Mouse (Mus musculus) heart, embryonic 16.5 days (tissue): Measurements from ENCODE around the gene Ulk4. TPM values are rescaled to one million over a fixed set of nuclear protein-coding genes. Genes with fewer than 3 reads are reported as not detected.

ENCODE experiments used
- ATAC-seq: fragments of 200-750 bp; cut with Nextera tagmentation; replicated peaks from 2 replicates; pipeline ENCODE4 v1.8.0; 2017; ENCODE audit warnings: moderate number of reproducible peaks; ENCODE audit not compliant: insufficient read depth, low FRiP score; ENCODE audit errors: extremely low read depth
- H3K27ac ChIP-seq: fragments of 300-500 bp; sonication (generic); 2 replicates; pipeline ENCODE4 v1.5.1; 2014; ENCODE audit warnings: mild to moderate bottlenecking, low read length, control low read depth, moderate library complexity
- H3K27me3 ChIP-seq: fragments of 300-500 bp; sonication (generic); 2 replicates; pipeline ENCODE4 v1.6.1; 2014; ENCODE audit warnings: low read length, mixed read lengths; ENCODE audit not compliant: control insufficient read depth, insufficient read depth
- H3K36me3 ChIP-seq: fragments of 300-500 bp; sonication (generic); 2 replicates; pipeline ENCODE4 v1.6.1; 2014; ENCODE audit not compliant: control insufficient read depth, insufficient read depth
- H3K4me1 ChIP-seq: fragments of 300-500 bp; sonication (generic); 2 replicates; pipeline ENCODE4 v1.6.1; 2014; ENCODE audit warnings: low read length, mixed read lengths; ENCODE audit not compliant: control insufficient read depth, insufficient read depth
- H3K4me2 ChIP-seq: fragments of 300-500 bp; sonication (generic); 2 replicates; pipeline ENCODE4 v1.6.1; 2014; ENCODE audit warnings: low read depth, mild to moderate bottlenecking, control low read depth, low read length
- H3K4me3 ChIP-seq: fragments of 300-500 bp; sonication (generic); 2 replicates; pipeline ENCODE4 v1.5.1; 2014; ENCODE audit warnings: mild to moderate bottlenecking, control low read depth, low read length
- H3K9ac ChIP-seq: fragments of 300-500 bp; sonication (generic); 2 replicates; pipeline ENCODE4 v1.6.1; 2014; ENCODE audit warnings: low read length, control low read depth
- H3K9me3 ChIP-seq: fragments of 300-500 bp; sonication (generic); replicated peaks from 2 replicates; pipeline ENCODE4 v1.6.1; 2016; ENCODE audit warnings: low read length; ENCODE audit not compliant: control insufficient read depth
- WGBS: fragments of 180-500 bp; shearing (Covaris S2); extraction: QIAGEN DNeasy Blood & Tissue Kit; methylation state at CpG from one replicate; pipeline ENCODE4 v1.1.7; 2014; 5-methylcytosine and 5-hydroxymethylcytosine counted together
- polyA plus RNA-seq: library from polyadenylated mRNA; unstranded; fragments of >200 nt; fragmentation: Nextera tagmentation; extraction: Ambion mirVana; gene quantifications from 2 replicates; pipeline ENCODE4 v1.2.1, GENCODE M21; 2015

The Ulk4 gene
- polyA plus RNA-seq, 1 experiment from 2014 or later = 105 TPM

DNA sequence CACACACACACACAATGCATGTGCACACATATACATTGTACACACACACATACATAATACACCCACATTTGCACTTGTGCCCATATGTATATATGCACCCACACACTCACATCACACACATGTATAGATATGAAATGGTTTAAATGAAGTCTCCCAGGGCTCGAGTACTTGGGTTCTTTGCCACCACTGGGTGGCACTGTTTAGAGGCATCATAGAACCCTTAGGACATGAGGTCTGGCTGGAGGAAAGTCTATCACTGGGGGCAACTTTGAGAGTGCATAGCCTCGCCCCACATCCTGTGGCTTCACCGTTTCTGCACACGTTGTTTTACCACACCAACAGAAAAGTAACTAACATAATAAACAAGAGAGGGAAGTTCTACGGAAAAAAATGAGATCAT lies 114.2 kb downstream of the Ulk4 start:
- Histone ChIP-seq H3K4me2 (no peak overlapping the region), H3K9me3 (peaks cover 2% of the 10 kb centered on the region; the same call in 1 of the 2 replicates), H3K9ac (no peak overlapping the region), H3K4me3 (no peak overlapping the region), H3K27ac (no peak overlapping the region), H3K27me3 (no peaks in the 10 kb centered on the region), H3K4me1 (no peaks in the 10 kb centered on the region), H3K36me3 (no peaks in the 10 kb centered on the region)
- 34% methylated on average over 5 of the region's 5 CpGs for WGBS
- ATAC-seq = no peak

DNA sequence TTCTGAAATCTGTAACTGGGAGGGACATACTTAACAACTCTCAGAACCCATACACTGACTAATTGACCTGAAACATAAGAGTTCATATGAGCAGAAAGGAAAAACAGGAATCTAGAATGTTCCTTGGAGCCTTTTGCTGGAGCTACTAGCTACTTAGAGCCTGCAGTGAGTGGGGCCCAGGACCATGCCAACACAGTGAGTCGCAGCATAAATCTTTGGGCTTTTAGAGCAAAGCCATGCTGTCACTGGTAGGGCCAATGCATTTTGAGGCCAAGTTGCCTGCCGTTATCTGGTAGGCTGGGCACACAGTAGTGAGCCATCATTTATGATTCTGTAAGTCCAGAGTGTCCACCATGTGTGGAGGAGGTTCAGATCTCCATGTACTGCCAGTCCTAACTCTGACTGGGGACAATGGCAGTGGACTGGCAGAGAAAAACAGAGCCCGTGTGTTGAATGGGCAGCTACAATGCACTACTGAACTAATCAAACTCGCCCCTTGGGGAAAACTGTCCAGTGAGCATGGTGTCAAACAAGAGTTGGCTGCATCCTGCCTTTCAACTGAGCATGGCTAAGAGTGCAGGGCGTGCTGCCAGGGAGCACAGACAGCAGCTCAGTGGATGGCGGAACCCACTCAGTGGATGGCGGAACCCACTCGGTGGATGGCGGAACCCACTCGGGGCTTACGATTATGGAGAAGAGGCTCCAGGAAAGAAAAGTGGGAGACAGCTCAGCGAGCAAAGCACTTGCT lies 115.0 kb downstream of the Ulk4 start:
- WGBS = 88% methylated on average over 12 of the region's 12 CpGs
- ATAC-seq = no peak

DNA sequence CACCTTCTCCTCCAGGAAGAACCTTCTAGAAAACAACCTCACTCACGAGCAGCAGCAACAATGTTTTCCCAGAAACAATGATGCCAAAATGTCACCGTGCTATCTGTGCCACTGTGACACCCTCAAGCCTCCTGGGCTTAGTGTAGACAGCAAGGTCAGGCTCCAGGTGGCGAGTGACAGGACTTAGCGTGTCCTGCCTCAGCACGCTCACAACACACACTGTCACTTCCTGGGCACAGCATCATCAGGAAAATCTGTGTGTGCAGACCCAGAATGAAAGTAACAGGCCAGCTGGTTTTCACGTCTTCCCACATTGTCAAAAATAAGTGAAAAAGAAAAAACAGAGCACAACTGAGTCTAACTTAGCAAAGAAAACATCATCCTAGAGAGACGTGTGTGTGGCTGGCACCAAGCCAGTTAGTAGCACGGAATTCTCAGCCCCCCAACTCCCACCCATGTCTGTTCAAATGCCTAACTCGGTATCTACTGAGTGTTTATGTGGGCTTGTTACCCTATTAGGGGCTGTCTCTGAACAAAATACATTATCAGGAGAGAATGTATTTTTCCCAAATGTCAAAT lies 120.7 kb downstream of the Ulk4 start:
- no peak overlapping the region for H3K4me3 ChIP-seq
- no peak overlapping the region for H3K27ac ChIP-seq
- H3K9me3 ChIP-seq = no peaks in the 10 kb centered on the region
- no peak for ATAC-seq
- H3K4me2 ChIP-seq = no peak overlapping the region
- 0 out of 2 replicates have a peak, but pooled peaks cover 3% of the 10 kb centered on the region for H3K4me1 ChIP-seq
- WGBS = 44% methylated on average over 9 of the region's 9 CpGs
- H3K36me3 ChIP-seq = no peaks in the 10 kb centered on the region
- no peaks in the 10 kb centered on the region for H3K27me3 ChIP-seq
- H3K9ac ChIP-seq = no peak overlapping the region

More for the DNA sequence above, 115.0 kb downstream of the Ulk4 start:
- Histone ChIP-seq H3K9ac (no peak overlapping the region), H3K4me1 (no peaks in the 10 kb centered on the region), H3K9me3 (peaks cover 2% of the 10 kb centered on the region; the same call in 1 of the 2 replicates), H3K4me3 (no peak overlapping the region), H3K27ac (no peak overlapping the region), H3K4me2 (no peak overlapping the region), H3K36me3 (no peaks in the 10 kb centered on the region), H3K27me3 (no peaks in the 10 kb centered on the region)

DNA sequence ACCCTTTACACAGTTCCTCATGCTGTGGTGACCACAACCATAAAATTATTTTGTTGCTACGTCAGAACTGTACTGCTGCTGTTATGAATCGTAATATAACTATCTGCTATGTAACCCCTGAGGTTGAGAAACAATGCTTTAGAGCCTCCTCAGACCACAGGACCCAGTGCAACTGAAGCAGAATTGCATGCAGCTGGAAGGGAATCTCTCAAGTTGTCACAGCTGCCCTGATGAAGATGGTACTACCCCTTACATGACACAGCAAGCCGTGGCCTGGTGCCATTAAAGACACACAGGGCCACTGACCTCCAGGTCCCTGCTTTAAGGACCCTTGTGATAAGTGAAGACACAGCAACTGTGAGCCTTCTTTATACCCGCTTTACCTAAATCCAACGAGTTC lies 123.7 kb downstream of the Ulk4 start:
- no peak overlapping the region for H3K4me3 ChIP-seq
- ATAC-seq = no peak
- no peak overlapping the region for H3K4me2 ChIP-seq
- 90% methylated on average over 5 of the region's 5 CpGs for WGBS
- no peaks in the 10 kb centered on the region for H3K9me3 ChIP-seq
- no peak overlapping the region for H3K9ac ChIP-seq
- H3K27ac ChIP-seq = no peak overlapping the region
- H3K36me3 ChIP-seq = no peaks in the 10 kb centered on the region
- H3K27me3 ChIP-seq = no peaks in the 10 kb centered on the region
- H3K4me1 ChIP-seq = peaks cover 10% of the 10 kb centered on the region

DNA sequence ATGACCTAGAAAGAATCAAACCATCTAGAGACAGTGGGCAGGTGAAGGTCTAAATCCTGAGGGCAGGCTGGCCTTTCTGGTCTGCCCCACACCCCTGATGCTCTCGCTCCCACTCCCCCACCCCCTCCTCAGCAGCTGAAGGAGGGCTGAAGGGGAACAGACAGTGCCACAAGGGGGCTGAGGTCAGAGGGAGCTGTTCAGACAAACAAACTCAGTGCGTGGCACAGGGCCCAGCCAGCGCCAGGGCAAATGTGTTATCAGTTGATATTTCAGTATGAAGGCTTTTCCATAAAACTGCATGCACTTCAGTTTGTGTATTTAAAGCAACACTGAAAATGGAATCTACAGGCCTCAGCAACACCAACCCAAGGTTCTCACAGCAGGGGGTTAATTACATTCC lies 128.4 kb downstream of the Ulk4 start:
- Histone ChIP-seq H3K9me3 (no peaks in the 10 kb centered on the region; the same call in 1 of the 2 replicates), H3K4me3 (no peak overlapping the region), H3K27me3 (no peaks in the 10 kb centered on the region), H3K4me1 (peaks cover 7% of the 10 kb centered on the region), H3K4me2 (no peak overlapping the region), H3K27ac (no peak overlapping the region), H3K36me3 (no peaks in the 10 kb centered on the region), H3K9ac (no peak overlapping the region)
- WGBS = 14% methylated on average over 3 of the region's 3 CpGs
- ATAC-seq = no peak; the same call in 1 of the 2 replicates

DNA sequence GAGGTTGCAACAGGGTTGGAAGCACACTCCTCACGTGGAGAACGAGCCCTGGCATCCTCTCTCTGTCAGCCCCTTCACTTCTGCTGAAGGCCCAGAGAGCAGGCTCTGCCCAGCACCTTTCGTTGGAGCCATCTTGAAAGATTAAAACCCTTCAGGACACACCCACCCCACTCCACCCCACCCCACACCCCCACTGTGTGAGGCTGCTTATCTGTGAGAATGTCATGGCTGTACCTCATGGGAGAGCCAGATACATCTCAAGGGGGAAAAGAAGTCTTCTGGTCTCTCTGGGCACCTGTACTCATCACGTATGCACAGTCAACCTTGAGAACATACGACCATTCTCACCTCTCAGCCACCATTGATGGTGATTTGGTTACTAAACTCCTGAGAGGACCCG lies 133.8 kb downstream of the Ulk4 start:
- H3K9ac ChIP-seq = no peak overlapping the region
- H3K27me3 ChIP-seq = no peaks in the 10 kb centered on the region
- no peak overlapping the region for H3K4me2 ChIP-seq
- H3K4me3 ChIP-seq = no peak overlapping the region
- WGBS = 84% methylated on average over 6 of the region's 6 CpGs
- no peak overlapping the region for H3K27ac ChIP-seq
- H3K36me3 ChIP-seq = no peaks in the 10 kb centered on the region
- no peaks in the 10 kb centered on the region; the same call in 1 of the 2 replicates for H3K9me3 ChIP-seq
- no peak for ATAC-seq
- no peaks in the 10 kb centered on the region for H3K4me1 ChIP-seq

DNA sequence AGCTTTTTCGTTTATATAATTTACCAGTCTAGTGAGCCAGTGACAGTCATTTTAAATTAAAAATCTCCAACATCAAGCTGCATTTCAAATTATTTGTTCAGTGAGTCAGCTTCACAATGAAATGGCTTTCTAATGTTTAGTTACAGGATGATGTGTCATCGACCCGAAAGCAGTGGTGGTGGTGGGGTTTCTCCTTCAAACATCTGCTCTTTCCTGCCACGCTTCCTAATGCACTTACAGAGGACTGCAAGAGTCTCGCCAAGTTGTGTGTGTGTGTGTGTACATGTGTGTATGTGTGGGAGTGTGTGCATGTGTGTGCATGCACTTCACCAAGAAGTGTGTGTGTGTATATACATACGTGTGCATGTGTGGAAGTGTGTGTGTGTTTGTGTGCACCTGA lies 144.4 kb downstream of the Ulk4 start:
- WGBS = 70% methylated on average over 6 of the region's 6 CpGs
- H3K4me1 ChIP-seq = no peaks in the 10 kb centered on the region
- no peak overlapping the region for H3K9ac ChIP-seq
- no peaks in the 10 kb centered on the region for H3K27me3 ChIP-seq
- H3K4me2 ChIP-seq = no peak overlapping the region
- no peak overlapping the region for H3K27ac ChIP-seq
- no peaks in the 10 kb centered on the region for H3K36me3 ChIP-seq
- ATAC-seq = no peak
- H3K4me3 ChIP-seq = no peak overlapping the region
- H3K9me3 ChIP-seq = no peaks in the 10 kb centered on the region

DNA sequence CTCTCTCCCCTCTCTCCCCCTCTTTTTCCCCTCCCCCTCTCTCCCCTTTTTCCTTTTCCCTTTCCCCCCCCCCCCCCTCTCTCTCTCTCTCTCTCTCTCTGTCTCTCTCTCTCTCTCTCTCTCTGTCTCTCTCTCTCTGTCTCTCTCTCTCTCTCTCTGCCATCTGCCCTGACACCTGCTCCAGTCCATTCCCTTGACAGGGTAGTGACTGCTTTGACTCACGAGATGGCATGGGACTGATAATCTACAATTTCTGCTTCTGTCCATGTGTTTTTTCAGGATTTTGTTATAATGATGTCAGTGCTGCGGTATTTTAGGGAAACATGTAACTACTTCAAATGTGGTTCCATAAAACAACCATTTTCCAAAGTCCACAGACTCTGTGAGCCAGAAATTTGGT lies 147.5 kb downstream of the Ulk4 start:
- Histone ChIP-seq H3K9me3 (no peaks in the 10 kb centered on the region), H3K4me2 (no peak overlapping the region), H3K27ac (no peak overlapping the region), H3K4me1 (no peaks in the 10 kb centered on the region), H3K4me3 (no peak overlapping the region), H3K9ac (no peak overlapping the region), H3K27me3 (no peaks in the 10 kb centered on the region), H3K36me3 (no peaks in the 10 kb centered on the region)
- WGBS = 65% methylated on average over 2 of the region's 2 CpGs
- no peak for ATAC-seq

DNA sequence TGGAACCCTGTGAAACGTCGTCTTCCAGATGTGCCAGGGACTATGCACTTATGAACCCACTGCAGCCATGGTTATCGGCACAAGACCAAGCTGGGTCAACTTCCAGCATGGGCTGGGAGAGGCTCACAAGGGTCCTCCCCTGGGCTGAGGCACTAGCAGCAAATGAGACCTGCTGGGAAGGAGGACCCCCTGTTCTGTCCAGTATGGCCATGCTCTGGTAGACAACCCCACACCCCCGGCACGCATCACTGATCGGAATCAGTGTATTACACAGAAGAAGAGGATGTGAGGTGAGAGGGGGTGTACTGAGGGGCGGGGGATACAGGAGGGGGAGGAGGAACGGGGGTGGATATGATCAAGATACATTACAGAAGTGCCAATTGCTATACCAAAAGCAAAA lies 148.1 kb downstream of the Ulk4 start:
- Histone ChIP-seq H3K4me2 (no peak overlapping the region), H3K9ac (no peak overlapping the region), H3K9me3 (no peaks in the 10 kb centered on the region), H3K36me3 (no peaks in the 10 kb centered on the region), H3K27ac (no peak overlapping the region), H3K4me3 (no peak overlapping the region), H3K27me3 (no peaks in the 10 kb centered on the region), H3K4me1 (no peaks in the 10 kb centered on the region)
- 87% methylated on average over 8 of the region's 8 CpGs for WGBS
- no peak for ATAC-seq
